Mouse (Mus musculus): ENCODE data around the gene Ksr2.

DNA sequence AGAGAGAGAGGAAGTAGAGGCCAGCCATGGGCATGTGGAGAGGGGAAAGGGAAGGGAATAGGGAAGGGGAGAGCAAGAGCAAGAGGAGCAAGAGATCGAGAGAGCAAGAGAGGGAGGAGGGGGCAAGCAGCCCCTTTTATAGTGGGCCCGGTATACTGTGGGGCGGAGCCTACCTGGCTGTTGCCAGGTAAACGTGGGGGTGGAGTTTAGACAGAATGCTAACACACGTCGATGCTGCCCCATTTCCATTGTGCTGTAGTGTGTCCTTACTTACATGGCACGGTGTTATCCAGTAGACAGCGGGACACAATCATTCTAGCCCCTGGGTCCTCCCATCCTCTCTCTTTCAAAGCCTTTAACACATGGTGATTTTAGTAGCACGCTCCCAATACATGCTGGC lies 14.5 kb upstream of the Ksr2 start:
- TF ChIP-seq CTCF (IDR thresholded peaks at IDR 0.05; ENCODE audit: extremely low read depth, insufficient read depth, low read length): no peak
- no peak for TF ChIP-seq POLR2A (IDR thresholded peaks at IDR 0.05; ENCODE audit: extremely low read depth, insufficient read depth, low read length)
